Mouse (Mus musculus) lung, embryonic 16.5 days (tissue): ENCODE measurements around the gene Nodal. TPM values are rescaled to one million over a fixed set of nuclear protein-coding genes. Genes with fewer than 3 reads are reported as not detected.

Source experiments
- ATAC-seq: fragments of 200-750 bp; cut with Nextera tagmentation; 2 replicates; pipeline ENCODE4 v1.8.0; 2017; ENCODE audit warnings: low read depth, mild to moderate bottlenecking, moderate library complexity
- H3K27ac ChIP-seq: fragments of 300-500 bp; sonication (generic); 2 replicates; pipeline ENCODE4 v1.5.1; 2014; ENCODE audit warnings: mild to moderate bottlenecking, control low read depth, low read length
- H3K27me3 ChIP-seq: fragments of 300-500 bp; sonication (generic); 2 replicates; pipeline ENCODE4 v1.6.1; 2014; ENCODE audit warnings: low read depth, low read length, mixed read lengths; ENCODE audit not compliant: control insufficient read depth, insufficient read depth
- H3K36me3 ChIP-seq: fragments of 300-500 bp; sonication (generic); 2 replicates; pipeline ENCODE4 v1.6.1; 2014; ENCODE audit warnings: low read length; ENCODE audit not compliant: control insufficient read depth, insufficient read depth
- H3K4me1 ChIP-seq: fragments of 300-500 bp; sonication (generic); replicated peaks from 2 replicates; pipeline ENCODE4 v1.6.1; 2014; ENCODE audit warnings: low read length, mixed read lengths; ENCODE audit not compliant: control insufficient read depth, insufficient read depth
- H3K4me2 ChIP-seq: fragments of 300-500 bp; sonication (generic); 2 replicates; pipeline ENCODE4 v1.6.1; 2014; ENCODE audit warnings: low read depth, low read length, control low read depth
- H3K4me3 ChIP-seq: fragments of 300-500 bp; sonication (generic); 2 replicates; pipeline ENCODE4 v1.5.1; 2014; ENCODE audit warnings: mild to moderate bottlenecking, low read length, control low read depth
- H3K9ac ChIP-seq: fragments of 300-500 bp; sonication (generic); 2 replicates; pipeline ENCODE4 v1.6.1; 2014; ENCODE audit warnings: low read length, control low read depth
- H3K9me3 ChIP-seq: fragments of 300-500 bp; sonication (generic); 2 replicates; pipeline ENCODE4 v1.6.1; 2016; ENCODE audit warnings: low read length; ENCODE audit not compliant: control insufficient read depth
- WGBS: fragments of 180-500 bp; shearing (Covaris S2); extraction: QIAGEN DNeasy Blood & Tissue Kit; methylation state at CpG from one replicate; pipeline ENCODE4 v1.1.7; 2014; 5-methylcytosine and 5-hydroxymethylcytosine counted together
- polyA plus RNA-seq: library from polyadenylated mRNA; unstranded; fragments of >200 nt; fragmentation: Nextera tagmentation; extraction: Ambion mirVana; gene quantifications from 2 replicates; pipeline ENCODE4 v1.2.1, GENCODE M21; 2015

Nodal gene
- polyA plus RNA-seq, 1 experiment from 2014 or later: 0.20 TPM

DNA sequence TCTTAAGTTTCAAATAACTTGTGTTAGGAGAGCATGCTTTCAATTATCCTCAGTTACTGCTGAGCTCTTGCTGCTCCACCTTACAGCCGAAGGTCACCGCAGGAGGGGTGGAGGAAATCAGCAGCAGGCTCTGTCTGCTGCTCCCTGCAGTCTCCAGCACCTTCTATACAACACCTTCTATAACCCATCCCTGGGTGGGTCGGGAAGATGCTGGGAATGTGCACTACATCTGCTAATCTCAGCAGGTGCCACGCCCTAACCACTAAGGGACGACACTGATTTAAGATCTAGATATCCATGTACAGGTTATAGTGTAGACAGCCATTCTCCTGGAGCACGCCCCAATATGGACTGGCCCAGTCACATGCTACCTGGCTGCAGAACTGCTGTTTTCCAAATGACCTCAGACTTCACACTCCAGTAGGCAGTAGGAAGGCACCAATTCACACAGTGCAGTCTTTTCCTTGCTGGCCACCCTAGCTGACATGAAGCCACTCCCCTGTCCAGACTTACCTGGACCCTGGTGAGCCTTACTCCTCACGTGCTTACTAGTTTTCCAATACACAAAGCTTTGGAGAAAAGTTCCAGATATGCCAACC is 22.5 kb downstream of the Nodal start:
- no peaks in the 10 kb centered on the region for H3K36me3 ChIP-seq
- peaks cover 9% of the 10 kb centered on the region for H3K4me1 ChIP-seq
- H3K4me3 ChIP-seq: no peak overlapping the region
- H3K4me2 ChIP-seq: no peak overlapping the region
- 88% methylated on average over 7 of the region's 7 CpGs for WGBS
- no peak overlapping the region for H3K27ac ChIP-seq
- ATAC-seq: no peak
- H3K27me3 ChIP-seq: no peaks in the 10 kb centered on the region
- H3K9me3 ChIP-seq: no peaks in the 10 kb centered on the region
- no peak overlapping the region for H3K9ac ChIP-seq

GRCm38 (mm10) chr10:61443456-61443855 is 25.7 kb downstream of the Nodal start:
- Histone ChIP-seq H3K27ac (no peak overlapping the region), H3K4me2 (no peak overlapping the region), H3K4me3 (no peak overlapping the region), H3K27me3 (no peaks in the 10 kb centered on the region), H3K9ac (no peak overlapping the region), H3K36me3 (peaks cover 9% of the 10 kb centered on the region; the same call in 1 of the 2 replicates), H3K4me1 (peaks cover 12% of the 10 kb centered on the region), H3K9me3 (no peaks in the 10 kb centered on the region)
- WGBS: 49% methylated on average over 6 of the region's 6 CpGs
- no peak for ATAC-seq

DNA sequence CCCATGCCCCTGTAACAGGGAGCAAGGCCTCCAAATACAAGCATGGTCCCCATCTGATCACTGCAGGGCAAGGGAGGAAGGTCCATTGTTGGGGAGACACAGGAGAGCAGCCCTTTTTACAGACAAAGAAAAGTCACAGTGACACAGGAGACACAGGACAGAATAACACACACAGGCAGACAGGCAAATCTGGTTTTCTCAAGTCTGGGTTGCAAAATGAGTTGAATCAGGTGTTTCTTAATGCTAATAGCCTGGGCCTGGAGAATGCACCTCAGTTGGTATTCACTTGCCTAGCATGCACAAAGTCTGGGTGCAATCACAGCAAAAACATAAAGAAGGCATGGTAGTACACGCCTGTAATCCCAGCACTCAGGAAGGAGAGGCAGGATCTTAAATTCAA is 26.1 kb downstream of the Nodal start:
- H3K36me3 ChIP-seq: peaks cover 9% of the 10 kb centered on the region; the same call in 1 of the 2 replicates
- no peaks in the 10 kb centered on the region for H3K9me3 ChIP-seq
- peaks cover 12% of the 10 kb centered on the region for H3K4me1 ChIP-seq
- no peak overlapping the region for H3K9ac ChIP-seq
- no peak overlapping the region for H3K4me2 ChIP-seq
- no peak overlapping the region for H3K4me3 ChIP-seq
- ATAC-seq: no peak
- no peaks in the 10 kb centered on the region for H3K27me3 ChIP-seq
- H3K27ac ChIP-seq: no peak overlapping the region
- 38% methylated on average over 1 of the region's 1 CpGs for WGBS

- H3K36me3 ChIP-seq: peaks cover 9% of the 10 kb centered on the region; the same call in 1 of the 2 replicates
- no peak for ATAC-seq
- no peak overlapping the region for H3K4me3 ChIP-seq
- peaks cover 19% of the 10 kb centered on the region for H3K4me1 ChIP-seq
- WGBS: 73% methylated on average over 3 of the region's 3 CpGs
- no peaks in the 10 kb centered on the region for H3K9me3 ChIP-seq
- no peak overlapping the region for H3K4me2 ChIP-seq
- no peak overlapping the region for H3K9ac ChIP-seq
- H3K27ac ChIP-seq: no peak overlapping the region
- H3K27me3 ChIP-seq: no peaks in the 10 kb centered on the region
Measured at GRCm38 (mm10) chr10:61445016-61445415, 27.2 kb downstream of the Nodal start.

- no peaks in the 10 kb centered on the region for H3K9me3 ChIP-seq
- H3K4me1 ChIP-seq: peaks cover 33% of the 10 kb centered on the region
- H3K4me2 ChIP-seq: no peak overlapping the region
- H3K27me3 ChIP-seq: no peaks in the 10 kb centered on the region
- 79% methylated on average over 10 of the region's 10 CpGs for WGBS
- H3K9ac ChIP-seq: no peak overlapping the region
- no peak for ATAC-seq
- H3K27ac ChIP-seq: no peak overlapping the region
- H3K36me3 ChIP-seq: peaks cover 9% of the 10 kb centered on the region; the same call in 1 of the 2 replicates
- no peak overlapping the region for H3K4me3 ChIP-seq
Measured at GRCm38 (mm10) chr10:61447581-61448353, 30.0 kb downstream of the Nodal start.

DNA sequence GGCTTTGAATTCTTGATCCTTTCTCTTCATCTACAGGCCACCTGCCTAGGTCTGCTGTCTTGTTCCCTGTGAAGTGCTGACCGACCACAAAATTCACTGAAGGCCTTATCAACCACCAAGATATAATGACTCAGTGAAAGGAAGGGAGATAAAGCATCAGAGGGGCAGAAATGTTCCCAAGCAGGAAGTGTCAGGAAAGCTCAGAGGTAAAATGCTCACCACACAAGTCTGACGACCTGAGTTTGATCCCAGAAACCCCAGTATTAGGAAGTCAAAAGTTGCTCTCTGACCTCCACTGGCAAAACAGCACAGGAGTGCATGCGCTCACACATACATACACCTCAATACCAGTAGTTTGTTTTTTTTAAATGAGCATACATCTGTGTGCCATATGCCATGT is 31.1 kb downstream of the Nodal start:
- H3K36me3 ChIP-seq: peaks cover 9% of the 10 kb centered on the region; the same call in 1 of the 2 replicates
- H3K9me3 ChIP-seq: no peaks in the 10 kb centered on the region
- H3K9ac ChIP-seq: no peak overlapping the region; the same call in 1 of the 2 replicates
- H3K27me3 ChIP-seq: no peaks in the 10 kb centered on the region
- peaks cover 33% of the 10 kb centered on the region for H3K4me1 ChIP-seq
- H3K4me3 ChIP-seq: no peak overlapping the region
- H3K27ac ChIP-seq: no peak overlapping the region
- WGBS: 65% methylated on average over 3 of the region's 3 CpGs
- ATAC-seq: no peak
- no peak overlapping the region for H3K4me2 ChIP-seq

DNA sequence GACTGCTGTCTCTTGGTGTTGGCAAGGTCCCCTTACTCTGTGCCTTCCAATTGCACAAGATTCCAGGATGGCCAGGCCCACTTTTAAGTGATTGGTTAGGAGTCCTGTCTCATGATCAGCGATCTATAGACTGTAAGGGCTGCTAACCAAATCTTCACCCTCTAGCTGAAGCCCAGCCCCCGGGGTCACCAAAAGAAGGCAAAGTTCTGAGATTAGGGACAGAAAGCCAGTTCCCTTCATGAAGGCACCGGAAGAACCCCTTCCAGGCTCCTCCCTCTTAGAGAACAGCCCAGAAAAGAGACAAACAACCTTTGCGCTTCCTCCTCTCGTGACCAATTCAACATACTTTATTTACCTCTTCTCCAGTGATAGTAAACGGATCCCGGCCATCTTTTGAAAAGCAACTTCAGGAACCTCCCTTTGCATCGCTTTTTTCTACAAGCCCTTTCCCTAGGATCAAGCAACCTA is 33.7 kb downstream of the Nodal start:
- Histone ChIP-seq H3K27me3 (no peaks in the 10 kb centered on the region), H3K4me2 (peak overlapping the region; percentile 74), H3K4me3 (peak overlapping the region; percentile 98), H3K27ac (peak overlapping the region; percentile 82), H3K9me3 (no peaks in the 10 kb centered on the region), H3K9ac (peak overlapping the region; percentile 98), H3K4me1 (peaks cover 23% of the 10 kb centered on the region), H3K36me3 (peaks cover 9% of the 10 kb centered on the region; the same call in 1 of the 2 replicates)
- peak; percentile 21 for ATAC-seq
- 2% methylated on average over 8 of the region's 8 CpGs for WGBS

- peak overlapping the region; percentile 98 for H3K4me3 ChIP-seq
- H3K9ac ChIP-seq: peak overlapping the region; percentile 98
- peaks cover 6% of the 10 kb centered on the region; the same call in 1 of the 2 replicates for H3K36me3 ChIP-seq
Measured at GRCm38 (mm10) chr10:61451931-61452617, 34.3 kb downstream of the Nodal start.

GRCm38 (mm10) chr10:61452645-61453044 is 34.9 kb downstream of the Nodal start, which contains the start of gene Eif4ebp2:
Gene Eif4ebp2, minus strand, starts transcription at chr10:61452661.
- peaks cover 23% of the 10 kb centered on the region for H3K4me1 ChIP-seq
- peak; percentile 99 for ATAC-seq
- no peaks in the 10 kb centered on the region for H3K9me3 ChIP-seq
- peak within 1 kb of the TSS; percentile 98 for H3K9ac ChIP-seq
- 0% methylated on average over 29 of the region's 36 CpGs for WGBS
- H3K36me3 ChIP-seq: peaks cover 3% of the 10 kb centered on the region; the same call in 1 of the 2 replicates
- peak within 1 kb of the TSS; percentile 74 for H3K4me2 ChIP-seq
- peak within 1 kb of the TSS; percentile 82 for H3K27ac ChIP-seq
- peak within 1 kb of the TSS; percentile 98 for H3K4me3 ChIP-seq
- no peaks in the 10 kb centered on the region for H3K27me3 ChIP-seq

More at GRCm38 (mm10) chr10:61451931-61452617, 34.3 kb downstream of the Nodal start:
- Histone ChIP-seq H3K9me3 (no peaks in the 10 kb centered on the region), H3K4me1 (peaks cover 23% of the 10 kb centered on the region), H3K27me3 (no peaks in the 10 kb centered on the region), H3K27ac (peak overlapping the region; percentile 82), H3K4me2 (peak overlapping the region; percentile 74)
- under 1% methylated on average over 53 of the region's 62 CpGs for WGBS
- peak; percentile 49 for ATAC-seq
